Mouse (Mus musculus) c-Kit-positive CD71-positive TER-119-negative erythroid progenitor cells, embryonic 14.5 days (primary cell): ENCODE measurements around the gene Fxn.

Experiments
- DNase-seq: peaks from one replicate; pipeline ENCODE4 v3.0.0-alpha.2; 2013; ENCODE audit warnings: low read depth

Fxn gene

DNA sequence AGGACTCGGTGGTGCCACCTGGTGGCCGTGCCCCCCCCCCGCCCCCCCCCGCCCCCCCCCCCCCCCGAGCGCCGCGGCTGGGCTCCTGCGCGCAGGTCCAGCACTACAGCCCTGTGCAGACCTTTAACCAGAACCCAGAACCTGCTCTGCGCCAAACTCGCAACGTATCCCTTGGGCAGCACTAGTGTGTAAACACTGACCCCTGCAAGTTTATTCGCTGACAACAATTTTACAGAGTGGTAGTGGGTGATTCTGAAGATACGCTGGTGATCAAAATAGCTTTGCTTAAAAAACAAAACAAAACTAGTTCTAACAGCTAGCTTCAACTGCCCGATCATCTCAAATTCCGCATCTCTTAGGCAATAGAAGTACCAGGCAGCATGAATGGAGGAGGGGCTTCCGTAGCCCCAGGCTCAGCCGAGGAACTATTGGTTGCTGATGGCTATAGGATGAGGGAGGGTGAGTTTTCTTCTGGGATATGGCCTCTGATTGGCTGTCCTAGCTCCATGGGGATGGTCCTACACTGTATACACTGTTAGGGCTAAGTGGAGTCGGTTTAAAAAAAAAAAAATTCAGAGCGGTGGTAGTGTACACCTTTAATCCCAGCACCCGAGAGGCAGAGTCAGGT is at the start of gene Fxn:
TSS of gene Fxn (minus strand) at position 5 of the 628 bp plus-strand sequence.
- peak; percentile 81 for DNase-seq

DNA sequence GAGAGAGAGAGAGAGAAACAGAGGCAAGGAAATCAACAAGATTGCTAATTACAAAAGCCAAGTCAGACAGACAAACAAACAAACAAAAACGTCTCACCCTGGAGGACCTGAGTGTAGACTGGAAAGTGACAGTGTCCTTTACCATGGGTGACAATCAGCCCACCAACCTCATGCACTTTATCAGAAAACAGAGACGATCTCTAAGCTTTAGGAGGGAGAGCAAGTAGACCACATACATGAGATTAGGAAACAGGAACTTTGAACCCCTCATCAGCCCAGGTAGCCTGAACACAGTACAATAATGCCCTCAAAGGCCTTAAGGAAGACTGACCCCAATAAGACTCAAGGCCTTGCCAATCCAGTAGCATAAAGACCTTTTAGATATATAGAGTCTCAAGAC is 47.5 kb upstream of the Fxn start:
- no peak for DNase-seq

DNA sequence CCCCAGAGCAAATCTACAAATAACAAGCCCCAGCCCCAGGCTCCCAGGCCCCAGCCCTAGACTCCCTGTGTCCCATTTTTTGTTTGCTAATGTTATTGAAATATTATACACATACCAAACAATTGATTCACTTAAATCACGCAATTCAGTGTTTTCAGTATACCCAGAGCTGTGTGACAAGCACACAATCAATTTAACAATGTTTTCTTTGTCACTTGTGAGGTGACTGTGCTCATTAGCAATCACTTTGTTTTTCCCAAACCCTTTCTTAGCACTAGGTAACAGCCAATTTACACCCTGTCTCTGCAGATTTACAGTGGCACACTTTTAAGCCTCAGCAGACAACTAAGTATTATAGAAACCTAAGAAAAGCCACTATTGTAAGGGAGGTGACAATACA is 46.6 kb upstream of the Fxn start:
- DNase-seq: no peak

DNA sequence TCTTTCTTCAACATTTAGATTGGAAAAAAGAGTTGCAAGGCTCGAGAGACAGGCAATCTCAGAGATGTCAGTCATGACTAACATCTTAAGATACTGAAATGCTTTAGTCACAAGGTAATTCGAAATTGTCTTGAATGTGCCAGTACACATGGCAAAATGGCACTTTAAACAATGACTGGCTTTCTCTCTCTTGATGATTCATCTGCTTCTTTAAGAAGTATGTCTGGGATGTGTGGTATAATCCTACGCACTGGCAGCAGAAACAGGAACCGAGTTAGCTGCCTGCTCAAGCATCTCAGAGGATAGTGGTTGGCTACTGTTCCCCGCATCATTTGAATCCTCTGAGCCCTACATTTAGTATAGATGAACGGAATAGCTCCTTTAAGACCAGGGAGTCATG is 45.3 kb upstream of the Fxn start:
- no peak for DNase-seq

DNA sequence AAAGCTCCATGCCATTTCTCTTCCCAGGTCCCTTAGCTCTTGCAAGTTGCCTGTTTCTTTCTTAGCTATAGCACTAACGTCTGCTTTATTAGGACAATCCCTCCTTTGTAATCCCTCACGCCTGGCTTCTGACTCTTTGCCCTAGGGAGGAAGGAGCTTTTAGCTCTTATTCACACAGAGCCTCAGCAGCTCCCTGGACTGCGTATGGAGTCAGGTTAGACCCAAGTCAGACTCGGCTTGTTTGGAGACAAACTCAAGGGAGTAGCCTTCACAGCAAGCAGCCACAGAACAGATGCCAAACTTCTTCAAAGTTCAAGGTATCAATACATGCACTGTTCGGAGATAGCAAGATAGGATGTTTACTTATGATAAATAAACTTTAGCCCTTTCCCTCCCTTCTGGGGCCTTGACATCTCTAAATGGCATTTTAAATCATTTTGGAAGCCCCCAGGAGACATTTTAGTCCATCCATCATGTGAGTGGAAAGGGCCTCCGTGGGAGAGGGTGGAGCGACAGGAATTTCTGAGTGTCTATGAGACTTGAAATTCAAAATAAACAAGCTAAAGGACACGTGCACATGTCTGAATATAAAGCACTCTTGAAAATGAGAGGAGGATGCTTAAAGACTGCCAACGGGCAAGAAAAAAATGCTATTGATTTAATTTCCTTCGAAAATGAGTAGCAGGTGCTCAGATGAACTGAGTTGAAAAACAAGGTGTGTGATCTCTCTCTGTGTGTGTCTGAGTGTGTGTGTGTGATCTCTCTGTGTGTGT is 43.6 kb upstream of the Fxn start:
- no peak for DNase-seq

DNA sequence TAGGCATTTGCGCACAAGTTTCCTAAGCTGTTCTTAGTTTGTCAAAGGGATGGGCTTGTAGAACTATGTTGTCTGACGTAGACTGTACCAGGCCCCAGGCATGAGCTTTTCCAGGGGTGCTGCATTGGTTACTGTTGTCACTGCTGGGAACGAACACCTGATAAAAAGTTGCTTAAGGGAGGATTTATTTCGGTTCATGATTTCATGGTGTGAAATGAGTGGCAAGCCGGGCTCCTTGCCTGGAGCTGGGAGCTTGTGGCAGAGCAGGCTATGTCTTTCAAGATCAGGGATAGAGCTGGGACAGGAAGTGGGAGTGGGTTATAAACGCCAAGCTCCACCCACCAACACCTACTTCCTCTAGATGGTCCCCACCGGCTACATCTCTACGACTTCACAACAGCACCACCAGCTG is 41.5 kb upstream of the Fxn start:
- no peak for DNase-seq

DNA sequence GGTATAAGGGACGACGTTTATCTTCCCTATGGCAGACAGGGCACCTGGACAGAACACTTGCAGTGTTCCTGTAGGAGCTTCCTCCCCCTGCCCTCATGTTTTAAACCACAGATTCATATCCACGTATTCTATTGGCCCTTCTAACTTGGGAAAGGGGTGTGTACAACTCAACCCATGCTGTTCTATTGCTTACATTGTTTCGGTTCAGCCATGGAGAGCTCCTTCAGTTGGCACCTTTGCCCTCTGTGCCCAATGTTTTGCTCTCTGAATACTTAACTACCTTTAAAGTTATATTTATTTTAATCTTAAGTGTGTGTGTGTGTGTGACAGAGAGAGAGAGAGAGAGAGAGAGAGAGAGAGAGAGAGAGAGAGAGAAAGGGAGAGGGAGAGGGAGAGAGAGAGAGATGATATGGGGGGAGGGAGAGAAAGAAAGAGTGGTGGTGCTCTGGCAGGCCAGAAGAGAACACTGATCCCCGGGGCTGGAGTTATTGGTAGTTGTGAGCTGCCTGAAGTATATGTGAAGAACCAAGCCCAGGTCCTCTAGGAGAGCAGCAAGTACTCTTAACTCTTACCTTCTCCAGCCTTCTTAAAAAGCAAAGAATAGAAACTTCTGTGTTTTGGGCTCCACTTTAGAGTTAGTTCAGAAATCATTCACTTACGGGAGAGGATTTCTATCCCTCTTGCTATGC is 41.0 kb upstream of the Fxn start:
- no peak for DNase-seq

DNA sequence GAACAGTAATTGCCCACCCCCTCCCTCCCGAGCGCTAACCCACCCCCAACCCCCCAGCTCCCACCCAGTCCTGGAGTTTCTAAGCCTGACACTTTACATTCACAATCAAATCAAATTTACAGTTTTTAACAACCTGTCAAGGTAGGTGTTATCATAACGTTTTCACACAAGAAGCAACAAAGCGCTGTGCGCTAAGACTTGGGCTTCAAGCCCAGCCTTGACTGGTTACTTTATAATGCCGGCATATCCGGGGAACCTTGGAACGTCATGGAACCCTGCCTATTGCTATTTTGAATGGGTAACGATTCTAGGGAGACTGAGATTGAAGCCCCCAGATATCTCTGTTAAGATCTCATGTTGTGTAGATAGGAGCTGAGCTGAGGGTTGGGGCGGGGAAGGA is 37.8 kb upstream of the Fxn start:
- no peak for DNase-seq

DNA sequence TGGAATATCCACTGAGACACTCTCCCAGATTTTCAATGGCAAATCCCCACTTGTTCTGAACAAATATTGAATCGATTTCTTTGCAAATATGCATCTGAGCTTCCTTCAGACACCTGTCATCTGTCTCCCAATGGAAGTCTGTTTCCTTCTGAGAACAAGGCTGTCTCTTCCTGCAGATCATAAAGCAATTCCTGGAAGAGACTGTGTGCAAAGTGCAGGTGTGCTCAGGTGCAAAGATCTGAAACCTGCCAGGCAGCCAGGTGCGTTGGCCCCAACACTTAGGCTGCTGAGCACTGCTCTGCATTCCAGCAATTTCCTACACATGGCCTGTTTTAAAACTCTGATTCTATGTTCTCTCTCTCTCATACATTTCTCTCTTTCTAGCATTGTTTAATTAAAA is 37.3 kb upstream of the Fxn start:
- no peak for DNase-seq

DNA sequence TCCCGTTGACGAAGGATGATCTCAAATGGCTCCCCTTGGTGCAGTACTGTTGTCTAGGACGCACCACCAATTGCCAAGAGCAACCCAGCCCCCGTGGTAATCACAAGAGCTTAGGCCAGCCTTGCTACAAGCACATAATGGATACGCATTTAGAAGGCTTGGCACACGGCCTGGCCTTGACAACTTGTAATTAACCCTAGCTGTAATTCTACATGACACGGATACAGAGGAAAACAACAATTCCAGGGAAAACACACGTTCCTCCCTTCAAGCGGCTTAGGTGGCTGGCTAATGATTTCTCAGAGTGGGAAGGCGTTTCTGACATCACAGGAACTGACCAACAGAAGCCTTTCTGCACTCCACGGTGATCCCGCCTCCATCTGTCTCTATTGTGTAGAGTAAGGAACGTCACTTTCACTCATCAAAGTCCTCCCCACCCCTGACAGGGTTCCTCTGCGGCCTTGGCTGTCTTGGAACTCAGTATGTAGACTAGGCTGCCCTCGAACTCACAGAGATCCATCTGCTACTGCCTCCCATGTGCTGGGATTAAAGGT is 36.7 kb upstream of the Fxn start:
- no peak for DNase-seq

DNA sequence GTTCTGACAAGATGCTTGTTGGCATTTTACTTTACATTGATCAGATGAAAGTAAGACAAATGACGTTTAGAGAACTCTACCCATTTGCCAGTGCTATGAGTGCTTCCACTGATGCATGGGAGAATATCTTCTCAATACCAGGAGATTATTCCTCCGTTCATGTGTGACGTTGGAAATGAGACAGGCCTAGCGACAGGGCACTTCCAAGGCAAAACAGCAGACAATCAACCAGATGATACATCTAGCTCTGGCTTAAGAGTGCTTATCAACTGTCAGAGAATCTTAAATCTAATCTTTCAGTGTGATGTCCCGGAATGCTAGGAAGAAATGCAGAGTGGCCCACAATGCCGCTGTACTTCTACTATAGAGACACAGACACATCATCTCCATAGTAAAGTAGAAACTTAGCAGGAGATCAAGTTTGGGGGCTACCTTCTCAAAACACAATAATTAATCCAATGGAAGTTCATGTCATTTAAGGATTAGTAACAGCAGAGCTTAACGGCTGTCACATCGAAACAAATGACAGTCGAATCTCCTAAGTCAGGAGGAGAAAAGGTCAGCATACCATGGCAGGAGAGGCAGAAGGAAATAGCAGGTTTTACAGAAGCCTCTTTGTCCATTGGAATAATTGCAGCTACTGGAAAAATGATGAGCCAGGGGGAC is 35.8 kb upstream of the Fxn start:
- no peak for DNase-seq

DNA sequence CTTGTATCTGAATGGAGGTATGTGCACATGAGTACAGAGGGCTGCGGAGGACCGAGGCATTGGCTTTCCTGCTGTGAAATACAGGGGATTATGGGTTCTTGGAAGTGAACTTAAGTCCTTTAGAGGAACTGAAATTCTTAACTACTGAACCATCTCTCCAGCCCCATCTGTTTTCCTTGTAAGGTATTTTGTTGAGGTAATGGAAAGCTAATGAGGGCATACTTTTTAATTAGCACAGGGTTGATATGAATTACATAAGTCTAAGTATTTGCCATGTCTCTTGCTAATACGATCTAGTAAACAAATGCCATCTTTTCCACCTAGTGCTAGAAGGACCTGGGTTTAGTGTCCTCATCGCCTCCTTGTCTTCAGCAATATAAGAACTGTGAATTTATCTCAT is 34.8 kb upstream of the Fxn start:
- DNase-seq: no peak

DNA sequence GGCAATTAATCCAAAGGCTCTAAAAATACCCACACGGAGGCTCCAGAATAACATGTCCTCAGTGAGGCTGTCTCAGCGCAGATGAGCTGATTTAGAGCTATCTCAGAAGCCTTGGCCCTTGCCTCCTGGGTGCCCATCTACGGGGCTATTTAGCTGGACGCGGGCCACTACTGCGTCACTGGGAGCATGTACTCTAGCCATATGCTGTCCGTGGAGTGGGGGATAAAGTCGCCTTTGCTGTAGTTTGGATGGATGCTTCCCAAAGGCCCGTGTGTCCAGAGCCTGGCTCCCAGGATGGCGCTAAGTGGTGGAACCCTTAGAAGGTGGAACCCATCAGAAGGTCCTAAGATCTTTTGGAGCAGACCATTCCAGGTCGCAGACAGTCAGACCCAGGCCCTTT is 34.3 kb upstream of the Fxn start:
- DNase-seq: no peak

DNA sequence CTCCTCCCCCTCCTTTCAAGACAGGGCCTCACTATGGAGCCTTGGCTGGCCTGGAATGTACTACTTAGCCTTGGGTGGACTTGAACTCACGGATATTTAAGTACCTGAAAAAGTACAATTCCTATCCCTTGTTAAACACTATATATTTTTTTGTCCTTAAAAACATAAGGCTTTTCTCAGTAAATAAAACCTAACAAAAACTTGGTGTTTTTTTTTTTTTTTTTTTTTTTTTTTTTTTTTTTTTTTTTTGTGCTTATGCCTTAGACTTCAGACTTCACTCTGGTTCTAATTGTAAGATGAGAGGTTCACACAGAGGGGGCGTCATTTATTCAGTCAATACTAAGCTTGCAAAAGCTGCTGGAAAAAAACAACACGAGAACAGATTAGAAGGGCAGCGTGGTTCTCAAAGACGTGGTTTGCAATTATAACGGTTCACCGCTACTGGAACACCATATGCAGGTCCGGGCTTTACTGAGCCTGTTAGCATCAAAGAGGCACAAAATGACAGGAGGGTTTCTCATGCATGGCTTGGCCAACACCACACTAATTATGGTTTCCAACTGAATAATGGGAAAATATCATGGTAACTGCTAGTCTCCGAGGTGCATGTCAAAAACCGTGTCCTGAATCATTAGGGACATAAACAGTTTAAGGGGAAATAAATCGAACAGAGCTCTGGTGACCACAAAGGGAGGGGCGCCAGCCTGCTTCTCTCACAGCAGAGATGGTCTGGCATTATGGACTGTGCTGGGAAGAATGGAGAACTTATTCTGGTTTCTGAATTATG is 32.3 kb upstream of the Fxn start:
- DNase-seq: no peak

DNA sequence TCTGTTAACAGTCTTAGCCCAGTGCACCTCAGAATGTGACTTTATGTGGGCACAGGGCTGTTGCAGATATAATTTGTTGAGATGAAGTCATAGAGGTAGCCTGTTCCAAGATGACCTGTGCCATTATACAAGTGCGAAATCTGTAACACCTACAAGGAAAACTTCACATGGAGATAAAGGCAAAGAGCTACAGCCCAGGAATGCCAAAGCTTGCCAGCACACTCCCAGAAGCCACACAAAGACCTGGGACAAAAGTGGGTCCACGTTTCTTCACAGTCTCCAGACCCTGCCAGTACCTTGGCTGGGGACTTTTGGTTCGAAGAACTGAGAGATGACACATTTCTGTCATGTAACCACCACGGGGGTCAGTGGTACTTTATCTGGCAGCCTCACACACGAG is 31.6 kb upstream of the Fxn start:
- DNase-seq: no peak

DNA sequence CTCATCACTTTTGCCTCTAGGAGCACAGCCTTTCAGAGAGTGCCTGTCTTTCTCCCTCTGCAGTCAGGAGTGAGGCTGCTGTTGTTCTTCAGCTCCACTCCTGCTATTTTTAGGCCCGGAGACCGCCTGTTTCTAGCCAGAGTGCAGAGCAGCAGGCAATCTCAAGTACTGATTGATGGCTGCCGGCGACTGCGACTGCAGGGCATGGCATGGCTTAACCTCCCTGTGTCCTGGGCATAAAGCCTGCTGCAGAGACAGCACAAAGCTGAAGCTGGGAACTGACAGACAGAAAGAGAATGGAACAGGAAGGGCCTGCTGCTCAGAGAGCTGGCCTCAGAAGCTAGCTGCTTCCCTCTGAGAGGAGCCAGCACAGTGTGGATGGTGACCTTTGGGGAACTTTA is 27.9 kb upstream of the Fxn start:
- DNase-seq: no peak

DNA sequence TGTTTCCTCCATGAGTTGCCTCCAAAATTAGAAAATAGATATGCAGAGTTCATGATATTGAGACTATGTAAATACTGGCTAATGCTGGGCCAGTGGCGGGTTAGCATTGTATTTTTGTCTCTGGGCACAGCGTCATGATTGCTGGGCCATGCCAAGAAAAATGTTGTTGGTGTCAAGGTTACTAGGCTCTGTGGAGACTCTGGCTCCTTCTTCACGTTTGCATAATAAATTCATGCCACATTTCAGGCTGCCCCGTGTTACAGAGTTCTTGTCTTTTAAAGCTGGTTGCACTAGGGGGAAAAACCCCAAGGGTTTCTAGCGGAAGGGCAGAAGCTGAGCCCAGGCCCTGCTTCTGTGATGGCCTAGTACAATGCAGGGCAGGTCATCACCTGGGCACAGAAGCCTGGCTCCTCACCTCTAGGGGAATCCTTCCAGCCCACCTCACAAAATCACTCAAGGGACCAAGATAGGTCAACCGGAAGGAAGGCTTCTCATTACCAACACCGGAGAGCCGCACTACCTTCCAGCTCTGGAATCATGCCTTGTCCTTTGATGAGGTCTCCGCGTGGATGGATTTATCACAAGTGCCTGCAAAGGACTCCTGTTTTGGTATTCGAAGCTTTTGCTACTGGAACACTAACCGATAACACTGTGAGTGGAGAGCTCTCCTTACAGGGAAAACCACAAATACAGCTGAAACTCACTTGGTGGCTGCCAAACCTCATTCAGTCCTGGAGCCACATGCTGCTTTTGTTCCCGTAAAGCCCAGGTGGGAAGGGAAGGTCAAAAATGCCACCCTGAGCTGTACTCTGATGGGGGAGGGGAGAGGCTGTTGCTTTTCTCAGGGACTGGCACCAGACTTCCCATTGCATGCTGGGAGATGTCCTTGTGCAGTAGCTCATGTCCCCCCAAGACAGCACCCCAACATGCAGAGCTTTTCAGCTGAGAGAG is 27.1 kb upstream of the Fxn start:
- DNase-seq: no peak

DNA sequence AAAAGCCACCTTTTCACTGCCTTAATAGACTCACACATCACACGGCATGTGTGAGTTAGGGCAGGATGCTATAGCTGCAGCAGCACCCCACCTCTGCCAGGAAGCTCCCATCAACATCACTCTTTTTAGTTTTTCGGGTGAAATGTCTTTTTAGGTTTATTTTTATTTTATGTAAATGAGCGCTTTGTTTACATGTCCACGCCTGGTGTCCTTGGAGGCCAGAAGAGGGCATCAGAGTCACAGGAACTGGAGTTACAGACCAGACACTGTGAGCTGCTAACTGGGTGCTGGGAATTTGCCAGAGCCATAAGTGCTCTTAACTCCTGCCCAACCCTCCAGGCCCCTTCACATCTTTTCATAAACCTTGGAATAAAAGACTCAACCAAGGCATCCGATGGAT is 25.9 kb upstream of the Fxn start:
- DNase-seq: no peak

DNA sequence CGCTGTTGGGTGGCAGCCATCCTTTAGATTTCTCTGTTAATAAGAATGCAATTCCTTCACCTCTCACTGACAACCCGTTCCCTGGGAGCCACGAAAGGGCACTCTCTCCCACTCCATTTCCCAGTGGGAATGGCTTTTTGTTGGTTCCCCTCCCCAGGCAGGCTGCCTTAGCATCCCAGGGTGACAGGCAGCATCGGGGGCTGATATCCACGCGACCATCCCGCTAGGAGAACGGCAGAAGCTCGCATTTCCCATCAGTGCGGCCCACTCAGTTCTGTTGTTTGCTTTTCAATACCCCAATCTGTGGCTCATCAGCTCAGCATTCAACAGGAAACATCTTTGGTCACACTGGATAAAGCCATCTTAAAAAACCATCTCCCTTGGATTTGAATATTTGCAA is 21.8 kb upstream of the Fxn start:
- no peak for DNase-seq

DNA sequence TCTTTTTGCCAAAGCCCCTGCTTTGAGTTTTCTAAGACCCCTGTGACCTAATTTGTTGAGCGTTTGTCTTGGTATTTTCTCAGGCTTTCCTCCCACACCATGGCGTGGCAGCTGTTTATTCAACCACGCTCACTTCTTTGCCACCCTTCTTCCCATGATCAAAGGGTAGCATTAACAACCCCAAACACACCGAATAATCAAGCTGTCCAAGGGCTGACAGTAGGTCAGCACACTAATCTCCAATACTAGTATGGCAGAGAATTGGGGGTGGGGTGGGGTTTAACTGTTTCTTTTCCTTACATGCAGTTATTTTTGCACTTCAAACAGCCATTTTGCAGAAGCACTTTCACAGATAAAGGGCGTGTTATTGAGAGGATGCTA is 21.4 kb upstream of the Fxn start:
- DNase-seq: no peak
